Mouse (Mus musculus): Measurements from ENCODE around the gene Abcg5. TPM values are rescaled to one million over a fixed set of nuclear protein-coding genes. Genes with fewer than 3 reads are reported as not detected.

Abcg5 gene
- polyA plus RNA-seq, 1 experiment from 2014 or later, result 3.3 TPM

Other genes starting within 250 kb of the Abcg5 start
- 10.2 and 12.4 TPM in 2 replicates for gene Thada, start 216.8 kb downstream of the Abcg5 start, polyA plus RNA-seq (2016; fragmentation: Nextera tagmentation; extraction: Ambion mirVana)
- gene Plekhh2, start 171.1 kb downstream of the Abcg5 start, polyA plus RNA-seq (2016; fragmentation: Nextera tagmentation; extraction: Ambion mirVana), result 7.3 and 7.7 TPM in 2 replicates
- 38.4 and 39.7 TPM in 2 replicates for gene Dync2li1, start 56.5 kb downstream of the Abcg5 start, polyA plus RNA-seq (2016; fragmentation: Nextera tagmentation; extraction: Ambion mirVana)
- 0.09 and 0.19 TPM in 2 replicates for gene Abcg8, start 6.7 kb downstream of the Abcg5 start, polyA plus RNA-seq (2016; fragmentation: Nextera tagmentation; extraction: Ambion mirVana)
- 58.1 and 59.5 TPM in 2 replicates for gene Lrpprc, start 107.8 kb upstream of the Abcg5 start, polyA plus RNA-seq (2016; fragmentation: Nextera tagmentation; extraction: Ambion mirVana)

Measured in embryonic facial prominence, embryonic 12.5 days (tissue).